Mouse (Mus musculus) embryonic facial prominence, embryonic 13.5 days (tissue): ENCODE data around the gene Schip1. TPM values are rescaled to one million over a fixed set of nuclear protein-coding genes. Genes with fewer than 3 reads are reported as not detected.

Experiments used
- ATAC-seq: fragments of 200-750 bp; cut with Nextera tagmentation; 2 replicates; pipeline ENCODE4 v1.8.0; 2017; ENCODE audit warnings: low read depth; ENCODE audit not compliant: insufficient number of reproducible peaks, insufficient read depth, low FRiP score, low TSS enrichment
- H3K27ac ChIP-seq: fragments of 300-500 bp; sonication (generic); 2 replicates; pipeline ENCODE4 v1.5.1; 2015; ENCODE audit warnings: moderate library complexity, mild to moderate bottlenecking, inconsistent platforms
- H3K27me3 ChIP-seq: fragments of 300-500 bp; sonication (generic); 2 replicates; pipeline ENCODE4 v1.6.1; 2015; ENCODE audit warnings: mild to moderate bottlenecking, inconsistent platforms
- H3K36me3 ChIP-seq: fragments of 300-500 bp; sonication (generic); 2 replicates; pipeline ENCODE4 v1.6.1; 2015; ENCODE audit warnings: mild to moderate bottlenecking, inconsistent platforms
- H3K4me1 ChIP-seq: fragments of 300-500 bp; sonication (generic); 2 replicates; pipeline ENCODE4 v1.6.1; 2015; ENCODE audit warnings: inconsistent platforms
- H3K4me2 ChIP-seq: fragments of 300-500 bp; sonication (generic); 2 replicates; pipeline ENCODE4 v1.6.1; 2015; ENCODE audit warnings: moderate library complexity, mild to moderate bottlenecking, inconsistent platforms
- H3K4me3 ChIP-seq: fragments of 300-500 bp; sonication (generic); 2 replicates; pipeline ENCODE4 v1.5.1; 2015; ENCODE audit warnings: mild to moderate bottlenecking, inconsistent platforms
- H3K9ac ChIP-seq: fragments of 300-500 bp; sonication (generic); 2 replicates; pipeline ENCODE4 v1.6.1; 2015; ENCODE audit warnings: mild to moderate bottlenecking, inconsistent platforms
- H3K9me3 ChIP-seq: fragments of 300-500 bp; sonication (generic); 2 replicates; pipeline ENCODE4 v1.6.1; 2016; ENCODE audit warnings: inconsistent platforms
- WGBS: fragments of 180-500 bp; shearing (Covaris S2); methylation state at CpG from one replicate; pipeline ENCODE4 v1.1.7; 2015; ENCODE audit warnings: mixed read lengths; 5-methylcytosine and 5-hydroxymethylcytosine counted together
- polyA plus RNA-seq: library from polyadenylated mRNA; unstranded; fragments of >200 nt; fragmentation: Nextera tagmentation; extraction: Ambion mirVana; gene quantifications from 2 replicates; pipeline ENCODE4 v1.2.1, GENCODE M21; 2015

Schip1 gene
- polyA plus RNA-seq, 1 experiment from 2014 or later, result 20.5 TPM

- no peaks in the 10 kb centered on the region for H3K27me3 ChIP-seq
- H3K9ac ChIP-seq, result no peak overlapping the region
- H3K27ac ChIP-seq, result no peak overlapping the region
- no peak overlapping the region for H3K4me3 ChIP-seq
- ATAC-seq, result no peak
- WGBS, result 81% methylated on average over 3 of the region's 3 CpGs
- peaks cover 3% of the 10 kb centered on the region; the same call in 1 of the 2 replicates for H3K4me1 ChIP-seq
- H3K9me3 ChIP-seq, result no peaks in the 10 kb centered on the region
- H3K36me3 ChIP-seq, result no peaks in the 10 kb centered on the region
- no peak overlapping the region for H3K4me2 ChIP-seq
These were observed 450.1 kb downstream of the Schip1 start for GRCm38 (mm10) chr3:68514717-68515116.

GRCm38 (mm10) chr3:68516393-68517081 lies 451.9 kb downstream of the Schip1 start:
- H3K9ac ChIP-seq, result no peak overlapping the region
- no peaks in the 10 kb centered on the region for H3K27me3 ChIP-seq
- peaks cover 3% of the 10 kb centered on the region; the same call in 1 of the 2 replicates for H3K4me1 ChIP-seq
- 0 out of 2 replicates have a peak, but pooled peaks have one; percentile 26 for ATAC-seq
- WGBS, result 76% methylated on average over 12 of the region's 12 CpGs
- no peak overlapping the region for H3K27ac ChIP-seq
- H3K4me3 ChIP-seq, result no peak overlapping the region
- no peaks in the 10 kb centered on the region for H3K9me3 ChIP-seq
- no peaks in the 10 kb centered on the region for H3K36me3 ChIP-seq
- H3K4me2 ChIP-seq, result no peak overlapping the region

GRCm38 (mm10) chr3:68517236-68517635 lies 452.6 kb downstream of the Schip1 start:
- no peaks in the 10 kb centered on the region for H3K27me3 ChIP-seq
- peaks cover 3% of the 10 kb centered on the region; the same call in 1 of the 2 replicates for H3K4me1 ChIP-seq
- H3K4me3 ChIP-seq, result no peak overlapping the region
- H3K27ac ChIP-seq, result no peak overlapping the region
- no peak for ATAC-seq
- WGBS, result 55% methylated on average over 7 of the region's 7 CpGs
- no peak overlapping the region for H3K4me2 ChIP-seq
- H3K36me3 ChIP-seq, result no peaks in the 10 kb centered on the region
- no peaks in the 10 kb centered on the region for H3K9me3 ChIP-seq
- H3K9ac ChIP-seq, result no peak overlapping the region

DNA sequence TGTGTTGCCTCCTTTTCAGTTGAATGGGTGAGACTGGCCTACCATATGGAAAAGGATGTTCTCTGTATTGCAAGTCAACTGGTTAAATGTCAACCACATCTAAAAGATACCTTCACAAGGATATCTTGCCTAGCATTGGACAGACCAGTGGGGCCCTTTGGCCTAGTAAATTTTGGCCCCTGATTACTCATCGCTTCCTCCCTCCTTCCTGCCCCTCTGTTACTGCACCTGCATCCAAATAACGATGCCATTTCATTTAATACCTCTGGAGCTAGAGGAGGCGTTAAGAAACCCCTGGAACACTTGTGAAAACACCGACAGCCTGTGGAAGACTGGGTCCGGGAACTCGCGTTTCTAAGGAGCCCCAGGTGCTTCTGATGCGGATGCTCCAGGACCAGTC lies 453.4 kb downstream of the Schip1 start:
- ATAC-seq, result no peak
- Histone ChIP-seq H3K4me2 (no peak overlapping the region), H3K36me3 (no peaks in the 10 kb centered on the region), H3K9me3 (no peaks in the 10 kb centered on the region), H3K4me3 (no peak overlapping the region), H3K27me3 (no peaks in the 10 kb centered on the region), H3K4me1 (peaks cover 3% of the 10 kb centered on the region; the same call in 1 of the 2 replicates), H3K27ac (no peak overlapping the region), H3K9ac (no peak overlapping the region)
- 89% methylated on average over 8 of the region's 8 CpGs for WGBS

DNA sequence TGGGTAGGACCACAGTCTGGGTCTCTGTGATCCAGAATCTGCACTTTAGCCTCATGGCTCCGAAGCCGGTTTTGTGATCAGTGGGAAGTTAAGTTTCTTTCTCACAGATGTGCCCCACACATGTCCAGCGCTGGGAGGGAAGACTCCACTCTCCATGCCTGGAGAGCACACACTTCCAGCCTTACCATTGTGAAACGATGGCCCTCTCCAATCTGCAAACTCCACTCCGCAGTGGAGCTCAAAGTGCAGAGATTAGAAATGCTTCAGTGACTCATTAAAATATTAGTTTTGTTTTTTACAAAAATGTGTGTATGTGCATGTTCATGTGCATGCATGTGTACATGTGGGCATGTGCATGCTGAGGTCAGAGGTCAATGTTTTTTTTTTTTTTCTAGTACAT lies 454.0 kb downstream of the Schip1 start:
- no peak for ATAC-seq
- Histone ChIP-seq H3K27ac (no peak overlapping the region), H3K9ac (no peak overlapping the region), H3K36me3 (no peaks in the 10 kb centered on the region), H3K4me1 (peaks cover 3% of the 10 kb centered on the region; the same call in 1 of the 2 replicates), H3K4me2 (no peak overlapping the region), H3K4me3 (no peak overlapping the region), H3K27me3 (no peaks in the 10 kb centered on the region), H3K9me3 (no peaks in the 10 kb centered on the region)
- 91% methylated on average over 5 of the region's 5 CpGs for WGBS

DNA sequence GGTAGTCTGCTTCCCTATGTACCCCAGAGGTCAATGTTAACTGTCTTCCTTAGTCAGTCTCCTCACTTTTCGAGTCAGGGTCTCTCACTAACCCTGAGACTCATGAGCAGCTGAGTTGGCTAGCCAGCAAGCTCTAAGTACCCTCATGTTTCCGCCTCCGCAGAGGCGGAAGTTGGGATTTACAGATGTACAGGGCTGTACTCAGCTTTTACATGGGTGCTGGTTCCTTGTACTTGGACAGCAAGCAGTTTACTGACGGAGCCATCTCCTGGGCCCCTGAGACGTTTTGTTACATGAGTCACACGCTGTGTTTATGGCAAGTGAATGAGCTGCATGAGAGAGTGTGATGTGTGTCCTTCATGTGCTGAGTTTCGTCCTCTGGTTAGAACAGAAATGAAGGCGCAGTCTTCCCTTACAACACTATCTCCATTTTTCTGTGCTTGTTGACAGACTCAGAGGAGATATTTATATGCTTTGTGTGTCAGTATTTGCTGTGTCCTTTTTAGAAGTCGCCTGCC lies 460.8 kb downstream of the Schip1 start:
- Histone ChIP-seq H3K27me3 (no peaks in the 10 kb centered on the region), H3K9me3 (no peaks in the 10 kb centered on the region), H3K27ac (no peak overlapping the region), H3K4me2 (no peak overlapping the region), H3K9ac (no peak overlapping the region), H3K4me1 (no peaks in the 10 kb centered on the region), H3K36me3 (no peaks in the 10 kb centered on the region), H3K4me3 (no peak overlapping the region)
- no peak for ATAC-seq
- WGBS, result 92% methylated on average over 10 of the region's 10 CpGs

GRCm38 (mm10) chr3:68526416-68526815 lies 461.8 kb downstream of the Schip1 start:
- Histone ChIP-seq H3K36me3 (no peaks in the 10 kb centered on the region), H3K4me1 (no peaks in the 10 kb centered on the region), H3K4me3 (no peak overlapping the region), H3K9me3 (no peaks in the 10 kb centered on the region), H3K4me2 (no peak overlapping the region), H3K27me3 (no peaks in the 10 kb centered on the region), H3K9ac (no peak overlapping the region), H3K27ac (no peak overlapping the region)
- 58% methylated on average over 4 of the region's 4 CpGs for WGBS
- ATAC-seq, result no peak

DNA sequence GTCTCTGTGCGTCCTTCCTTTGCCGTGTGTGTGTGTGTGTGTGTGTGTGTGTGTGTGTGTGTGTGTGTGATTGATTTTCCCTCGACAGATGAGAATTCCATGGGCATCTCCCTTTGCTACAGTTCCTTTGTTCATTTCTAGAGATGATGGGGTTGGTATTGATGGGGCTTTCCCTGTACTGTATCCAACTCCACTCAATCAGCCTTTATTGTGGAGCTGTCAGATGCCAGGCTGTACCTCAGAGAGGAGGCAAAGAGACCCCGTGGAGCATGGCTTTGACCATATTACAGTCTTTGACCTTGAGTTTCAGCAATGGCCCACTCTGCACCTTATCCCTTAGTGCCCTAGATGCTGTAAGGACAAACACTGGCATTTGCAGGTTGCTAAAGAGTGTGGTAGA lies 462.6 kb downstream of the Schip1 start:
- WGBS, result 75% methylated on average over 4 of the region's 4 CpGs

DNA sequence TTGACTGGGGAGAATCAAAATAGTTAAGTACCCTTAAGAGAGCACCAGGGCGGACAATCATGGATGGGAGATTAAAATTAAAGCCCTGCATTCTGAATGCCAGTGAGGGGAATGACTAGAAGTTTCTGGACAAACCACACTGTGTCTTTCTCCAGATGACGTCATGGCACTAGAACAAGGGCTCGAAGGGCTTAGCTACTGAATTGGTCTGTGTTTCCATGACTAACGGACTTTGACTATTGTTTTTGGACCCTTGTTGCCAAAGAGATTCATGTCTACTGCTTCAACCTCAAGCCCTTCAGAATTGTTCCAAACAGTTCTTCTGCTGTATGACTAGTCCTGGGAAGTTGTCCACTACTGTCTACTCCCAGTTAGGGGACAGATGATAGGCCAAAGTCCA lies 467.3 kb downstream of the Schip1 start:
- Histone ChIP-seq H3K4me2 (no peak overlapping the region), H3K9ac (no peak overlapping the region), H3K27me3 (no peaks in the 10 kb centered on the region), H3K9me3 (0 out of 2 replicates have a peak, but pooled peaks cover 5% of the 10 kb centered on the region), H3K4me1 (peaks cover 8% of the 10 kb centered on the region; the same call in 1 of the 2 replicates), H3K4me3 (no peak overlapping the region), H3K36me3 (no peaks in the 10 kb centered on the region), H3K27ac (no peak overlapping the region)
- no peak for ATAC-seq
- 89% methylated on average over 4 of the region's 4 CpGs for WGBS

More for the DNA sequence above, 462.6 kb downstream of the Schip1 start:
- no peak for ATAC-seq
- no peak overlapping the region for H3K27ac ChIP-seq
- no peaks in the 10 kb centered on the region for H3K9me3 ChIP-seq
- H3K4me1 ChIP-seq, result no peaks in the 10 kb centered on the region
- no peak overlapping the region for H3K4me3 ChIP-seq
- no peaks in the 10 kb centered on the region for H3K36me3 ChIP-seq
- no peaks in the 10 kb centered on the region for H3K27me3 ChIP-seq
- no peak overlapping the region for H3K4me2 ChIP-seq
- H3K9ac ChIP-seq, result no peak overlapping the region

GRCm38 (mm10) chr3:68534571-68535051 lies 470.0 kb downstream of the Schip1 start:
- Histone ChIP-seq H3K4me1 (peaks cover 11% of the 10 kb centered on the region; the same call in 1 of the 2 replicates), H3K27ac (no peak overlapping the region), H3K27me3 (no peaks in the 10 kb centered on the region), H3K4me2 (no peak overlapping the region), H3K4me3 (no peak overlapping the region), H3K9ac (no peak overlapping the region), H3K9me3 (0 out of 2 replicates have a peak, but pooled peaks cover 5% of the 10 kb centered on the region), H3K36me3 (no peaks in the 10 kb centered on the region)
- no peak for ATAC-seq
- 17% methylated on average over 7 of the region's 7 CpGs for WGBS

DNA sequence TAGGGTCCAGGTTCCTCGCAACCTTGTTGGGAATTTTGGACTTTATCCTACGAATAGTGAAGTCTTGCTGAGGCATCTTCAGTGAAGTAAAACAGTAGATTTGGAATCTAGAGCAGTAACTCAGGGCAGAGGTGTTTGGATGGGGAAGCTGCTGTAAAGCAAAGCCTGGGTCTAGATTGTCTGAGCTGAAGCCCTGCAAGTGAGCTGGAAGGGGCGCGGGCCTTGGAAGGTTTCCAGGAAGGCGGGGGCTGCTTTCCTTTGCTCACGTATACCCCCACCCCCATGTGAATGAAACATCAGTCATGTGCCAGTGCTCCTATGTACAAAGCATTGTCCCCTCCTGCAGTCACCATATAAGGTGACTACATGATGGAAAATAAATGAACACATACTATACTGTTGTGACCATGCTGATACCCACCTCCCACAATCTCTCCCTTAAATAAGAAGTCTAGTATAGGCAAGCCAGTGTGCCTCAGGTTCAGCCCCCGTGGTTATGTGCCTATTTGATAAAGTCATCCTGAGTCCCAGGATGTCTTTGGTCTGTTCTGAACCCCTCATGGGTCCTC lies 470.6 kb downstream of the Schip1 start:
- 0 out of 2 replicates have a peak, but pooled peaks cover 5% of the 10 kb centered on the region for H3K9me3 ChIP-seq
- H3K36me3 ChIP-seq, result no peaks in the 10 kb centered on the region
- H3K27me3 ChIP-seq, result no peaks in the 10 kb centered on the region
- H3K9ac ChIP-seq, result no peak overlapping the region
- H3K4me3 ChIP-seq, result no peak overlapping the region
- no peak for ATAC-seq
- WGBS, result 71% methylated on average over 7 of the region's 7 CpGs
- no peak overlapping the region for H3K4me2 ChIP-seq
- no peak overlapping the region for H3K27ac ChIP-seq
- H3K4me1 ChIP-seq, result peaks cover 11% of the 10 kb centered on the region; the same call in 1 of the 2 replicates

GRCm38 (mm10) chr3:68536071-68536470 lies 471.5 kb downstream of the Schip1 start:
- WGBS, result 55% methylated on average over 3 of the region's 3 CpGs
- Histone ChIP-seq H3K4me3 (no peak overlapping the region), H3K27ac (no peak overlapping the region), H3K9ac (no peak overlapping the region), H3K36me3 (no peaks in the 10 kb centered on the region), H3K9me3 (0 out of 2 replicates have a peak, but pooled peaks cover 5% of the 10 kb centered on the region), H3K27me3 (no peaks in the 10 kb centered on the region), H3K4me2 (no peak overlapping the region), H3K4me1 (peaks cover 11% of the 10 kb centered on the region; the same call in 1 of the 2 replicates)
- no peak for ATAC-seq
